Mouse (Mus musculus) kidney, adult 2 months (tissue): ENCODE data around the gene Ajuba.

Experiments used
- CTCF ChIP-seq: fragments of 200-500 bp; conservative IDR thresholded peaks from 2 replicates; pipeline ENCODE4 v1.5.1; 2011; ENCODE audit warnings: low read depth, mild to moderate bottlenecking, control low read depth, low read length, moderate library complexity, mixed read lengths; ENCODE audit not compliant: insufficient read depth, insufficient read length
- POLR2A ChIP-seq: fragments of 200-500 bp; IDR thresholded peaks from one replicate; pipeline ENCODE4 v1.6.1; 2011; ENCODE audit warnings: low read depth, low read length, control low read depth

- TF ChIP-seq CTCF (no peak), POLR2A (no peak)
Measured at GRCm38 (mm10) chr14:54605752-54606321, 28.5 kb upstream of the Ajuba start, which contains the start of gene 4931414P19Rik.
